Mouse (Mus musculus) bone marrow macrophage, adult 2 months (primary cell): ENCODE data around the gene Plagl1. TPM values are rescaled to one million over a fixed set of nuclear protein-coding genes. Genes with fewer than 3 reads are reported as not detected.

Experiments
- H3K27ac ChIP-seq: 2 replicates; pipeline ENCODE4 v1.5.1; 2012; ENCODE audit warnings: low read depth, low read length; ENCODE audit not compliant: insufficient read depth
- H3K4me1 ChIP-seq: 2 replicates; pipeline ENCODE4 v1.6.1; 2012; ENCODE audit warnings: low read length; ENCODE audit not compliant: control insufficient read depth, insufficient read depth
- H3K4me3 ChIP-seq: 2 replicates; pipeline ENCODE4 v1.5.1; 2012; ENCODE audit warnings: mild to moderate bottlenecking, low read length, moderate library complexity; ENCODE audit not compliant: insufficient read depth
- CTCF ChIP-seq: IDR thresholded peaks from 2 replicates; pipeline ENCODE4 v1.5.1; 2012; ENCODE audit warnings: low read depth, mild to moderate bottlenecking, low read length, moderate library complexity
- POLR2A ChIP-seq: IDR thresholded peaks from 2 replicates; pipeline ENCODE4 v1.6.1; 2012; ENCODE audit warnings: mild to moderate bottlenecking, low read depth, low read length, borderline replicate concordance
- polyA plus RNA-seq: library from polyadenylated mRNA; stranded (reverse); fragments of >200 nt; gene quantifications from 2 replicates; pipeline ENCODE4 v1.2.4, GENCODE M21; 2012; ENCODE audit not compliant: missing spikeins, insufficient read depth, insufficient read length

Gene Plagl1
- polyA plus RNA-seq, 1 experiment: not detected

DNA sequence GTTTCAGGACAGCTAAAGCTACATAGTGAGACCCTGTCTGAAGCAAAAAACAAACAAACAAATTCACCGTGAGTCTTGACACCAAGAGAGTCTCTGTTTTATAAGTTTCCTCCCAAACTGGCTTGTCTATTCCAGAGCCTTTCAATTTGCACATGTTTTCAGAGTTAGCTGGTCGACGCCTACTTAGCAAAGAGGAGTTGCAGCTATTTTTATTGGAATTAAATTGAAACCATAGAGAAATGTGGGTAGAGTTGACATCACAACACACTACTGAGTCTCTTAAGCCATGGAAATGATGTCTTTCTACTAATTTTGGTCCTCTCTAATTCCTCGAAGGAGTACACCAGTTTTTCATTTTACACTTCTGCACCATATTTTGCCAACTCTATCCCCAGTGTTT, 100.6 kb downstream of the Plagl1 start:
- Histone ChIP-seq H3K4me1 (no peaks in the 10 kb centered on the region), H3K27ac (no peak overlapping the region), H3K4me3 (no peak overlapping the region)
- TF ChIP-seq POLR2A (no peak), CTCF (no peak)

DNA sequence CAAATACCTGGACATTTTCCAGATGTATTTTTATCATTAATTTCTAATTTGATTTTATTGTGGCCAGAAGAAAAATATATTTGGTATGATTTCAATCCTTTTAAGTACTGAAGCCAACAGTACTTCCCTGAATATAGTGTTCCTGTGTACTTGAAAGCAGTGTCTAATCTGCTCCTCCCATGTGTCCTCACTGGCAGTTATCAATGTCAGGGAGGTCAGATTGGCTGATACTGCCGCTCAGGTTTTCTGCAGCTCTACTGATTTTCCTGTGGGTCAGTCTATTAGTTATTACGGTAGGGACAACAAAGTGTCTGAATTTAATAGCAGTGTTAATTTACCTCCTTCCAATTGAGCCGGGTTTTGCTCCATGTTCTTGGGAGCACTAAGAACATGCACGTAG, 101.7 kb downstream of the Plagl1 start:
- no peak overlapping the region for H3K4me3 ChIP-seq
- no peaks in the 10 kb centered on the region for H3K4me1 ChIP-seq
- no peak overlapping the region for H3K27ac ChIP-seq
- TF ChIP-seq CTCF (no peak), POLR2A (no peak)

DNA sequence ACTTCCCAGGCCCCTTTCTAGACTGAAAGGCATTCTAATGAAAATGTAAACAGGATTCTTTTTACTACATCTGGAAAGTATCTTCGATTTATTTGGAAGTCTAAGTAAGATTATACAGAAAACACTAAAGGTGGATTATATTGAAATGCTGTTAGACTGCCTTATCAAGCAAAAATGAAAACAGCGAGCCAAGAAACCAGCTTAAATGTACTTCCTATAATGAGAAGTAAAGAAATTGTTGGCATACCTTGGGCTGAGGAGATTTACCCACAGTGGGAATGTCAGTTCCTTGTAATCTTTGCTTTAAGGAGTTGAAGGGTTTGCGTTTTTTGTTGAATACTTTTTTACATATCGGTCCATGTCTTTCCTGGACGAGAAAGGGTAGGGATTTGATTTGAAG, 108.2 kb downstream of the Plagl1 start:
- no peaks in the 10 kb centered on the region for H3K4me1 ChIP-seq
- no peak for TF ChIP-seq POLR2A
- no peak for TF ChIP-seq CTCF
- no peak overlapping the region for H3K4me3 ChIP-seq
- no peak overlapping the region for H3K27ac ChIP-seq

DNA sequence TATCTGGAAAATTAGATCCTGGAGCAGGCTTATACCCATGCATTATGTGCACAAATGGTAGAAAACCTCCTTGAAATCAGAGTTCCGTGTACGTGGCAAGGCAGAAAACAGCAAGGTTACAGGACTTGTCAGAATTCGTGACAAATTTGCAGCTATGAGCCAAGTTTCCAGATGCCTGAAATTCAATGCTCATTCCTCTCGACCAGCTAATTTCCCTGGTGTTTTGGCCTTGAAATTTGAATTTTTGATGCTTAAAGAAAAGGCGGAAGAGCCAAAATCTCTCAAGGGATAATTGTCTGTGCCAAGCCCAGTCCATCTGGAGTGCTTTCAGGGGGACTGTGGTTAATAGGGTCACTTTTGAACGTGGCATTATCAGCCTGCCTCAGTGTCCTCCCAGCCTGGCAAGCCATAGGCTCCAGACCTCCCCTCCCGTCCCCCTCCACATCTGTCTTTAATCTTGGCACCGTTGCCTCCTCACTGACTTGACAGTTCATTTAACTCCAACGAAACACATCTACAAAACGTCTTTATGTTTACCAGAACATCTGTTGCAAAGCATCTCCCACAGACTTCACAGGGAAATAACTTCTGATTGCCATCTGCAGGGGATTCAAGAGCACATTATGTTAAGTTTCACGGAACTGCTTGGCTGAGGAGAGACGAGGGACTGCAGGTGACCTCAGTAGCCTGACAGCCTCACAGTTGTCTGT, 110.6 kb downstream of the Plagl1 start:
- Histone ChIP-seq H3K27ac (no peak overlapping the region), H3K4me3 (no peak overlapping the region), H3K4me1 (no peaks in the 10 kb centered on the region)
- TF ChIP-seq CTCF (no peak), POLR2A (no peak)

DNA sequence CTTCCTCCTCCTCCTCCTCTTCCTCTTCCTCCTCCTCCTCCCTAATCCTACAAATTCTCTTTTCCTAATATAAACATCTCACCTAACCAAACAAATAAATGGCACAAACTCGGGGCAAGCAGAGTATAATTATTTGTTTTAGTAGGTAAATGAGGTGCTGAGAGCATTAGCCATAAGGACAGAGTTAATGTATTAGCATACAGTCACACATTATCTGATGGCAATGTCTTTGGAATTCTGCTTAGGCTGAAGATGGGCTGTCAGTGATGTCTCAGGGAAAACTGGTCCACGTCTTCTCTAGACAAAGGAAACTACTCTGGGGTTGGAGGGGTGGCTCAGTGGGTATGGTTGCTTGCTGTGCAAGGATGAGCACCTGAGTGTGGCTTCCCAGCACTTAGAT, 111.2 kb downstream of the Plagl1 start:
- Histone ChIP-seq H3K4me3 (no peak overlapping the region), H3K4me1 (no peaks in the 10 kb centered on the region), H3K27ac (no peak overlapping the region)
- TF ChIP-seq POLR2A (no peak), CTCF (no peak)

DNA sequence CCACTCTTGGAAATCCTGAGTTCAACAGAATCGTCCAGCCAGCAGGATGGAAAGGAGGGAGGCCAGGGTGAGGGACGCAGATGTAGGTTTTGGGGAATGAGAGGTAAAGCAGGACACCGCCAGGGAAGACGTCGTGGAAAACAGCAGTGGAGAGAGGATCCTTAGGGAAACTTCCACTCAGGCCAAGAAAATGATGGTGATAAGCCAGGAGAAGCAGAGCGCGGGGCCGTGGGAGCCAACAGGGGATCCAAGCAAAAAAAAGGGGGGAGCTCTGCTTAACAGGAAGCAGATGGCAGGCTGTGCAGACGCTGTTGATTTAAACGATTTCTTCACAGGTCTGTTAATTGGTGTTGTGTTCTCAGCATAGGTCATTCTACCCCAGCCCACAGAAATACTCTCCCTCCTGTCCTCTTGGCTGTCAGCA, 112.5 kb downstream of the Plagl1 start:
- H3K4me1 ChIP-seq: no peaks in the 10 kb centered on the region
- TF ChIP-seq POLR2A (no peak), CTCF (no peak)
- H3K4me3 ChIP-seq: no peak overlapping the region
- no peak overlapping the region for H3K27ac ChIP-seq

DNA sequence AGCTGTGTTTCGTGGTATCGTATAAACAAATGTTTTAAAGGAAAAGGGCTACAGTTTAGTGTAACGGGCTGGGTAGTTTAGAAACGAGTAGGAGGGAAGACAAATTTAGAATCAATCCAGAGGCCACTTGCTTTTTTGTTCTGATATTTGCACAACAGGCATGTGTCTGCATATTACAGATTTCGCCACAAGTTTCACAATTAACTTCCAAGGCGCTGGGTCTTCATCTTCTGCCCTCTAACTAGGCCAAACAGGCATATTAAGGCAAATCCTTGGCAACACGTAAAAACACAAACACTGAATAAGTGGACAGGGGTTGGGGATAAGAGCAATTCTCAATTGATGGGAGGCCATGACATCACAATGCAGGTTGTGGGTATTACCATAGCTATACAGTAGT, 115.6 kb downstream of the Plagl1 start:
- Histone ChIP-seq H3K27ac (no peak overlapping the region), H3K4me1 (no peaks in the 10 kb centered on the region), H3K4me3 (no peak overlapping the region)
- TF ChIP-seq CTCF: no peak
- TF ChIP-seq POLR2A: no peak

DNA sequence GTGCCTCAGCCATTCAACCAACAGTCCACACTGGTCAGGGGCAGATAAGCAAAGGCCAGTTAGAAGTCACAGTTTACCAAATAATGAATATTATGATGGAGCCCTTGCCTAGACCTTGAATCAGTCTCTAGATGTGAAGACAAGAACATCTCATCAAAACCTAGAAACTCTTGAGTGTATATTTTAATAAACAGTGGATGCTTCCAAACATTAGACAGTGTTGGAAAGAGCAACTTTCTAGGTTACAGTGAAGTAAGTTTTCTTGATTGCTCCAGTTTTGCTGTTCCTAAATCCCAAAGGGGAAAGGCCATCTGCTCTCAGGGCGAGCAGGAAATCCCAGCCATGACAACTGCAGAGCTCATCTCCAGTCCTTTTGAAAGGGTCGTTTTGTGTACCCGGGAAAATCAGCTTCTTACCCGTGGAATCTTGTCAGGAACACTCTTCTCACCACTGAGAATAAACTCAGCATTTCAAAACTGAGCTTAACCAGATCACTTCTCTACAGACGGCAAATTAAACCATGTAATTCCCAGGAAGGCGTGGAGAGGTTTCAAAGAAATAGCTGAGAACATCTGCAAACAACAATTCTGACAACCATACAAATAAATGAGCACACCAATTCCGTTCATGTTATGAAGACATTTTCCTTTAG, 117.8 kb downstream of the Plagl1 start, which contains the start of gene Zc2hc1b:
Gene Zc2hc1b, minus strand, starts transcription at position 51 of the 652 bp plus-strand sequence.
- no peak within 1 kb of the TSS for H3K4me3 ChIP-seq
- no peak within 1 kb of the TSS for H3K27ac ChIP-seq
- H3K4me1 ChIP-seq: no peaks in the 10 kb centered on the region
- TF ChIP-seq CTCF (no peak), POLR2A (no peak)

DNA sequence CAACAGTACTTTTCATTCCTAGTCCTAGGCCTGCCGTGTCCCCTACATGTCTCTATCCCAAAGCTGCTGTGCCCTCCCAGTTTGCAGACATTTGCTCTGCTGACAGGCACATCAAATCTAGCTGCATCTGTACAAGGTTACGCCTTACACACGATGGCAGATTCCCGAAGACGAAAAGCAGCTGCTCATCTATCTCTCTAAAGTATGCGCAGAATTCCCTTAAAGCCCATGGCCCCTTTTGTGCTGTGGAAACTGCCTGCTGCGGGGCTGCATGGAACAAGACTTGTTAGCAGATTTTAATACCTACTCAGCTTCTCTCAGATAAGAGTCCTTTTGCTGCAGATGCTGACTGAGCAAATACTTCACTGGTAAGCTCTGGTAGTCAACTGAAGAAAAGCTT, 119.9 kb downstream of the Plagl1 start:
- Histone ChIP-seq H3K27ac (no peak overlapping the region), H3K4me3 (no peak overlapping the region), H3K4me1 (peaks cover 12% of the 10 kb centered on the region)
- TF ChIP-seq CTCF (no peak), POLR2A (no peak)

Other genes starting within 250 kb of the Plagl1 start
- gene Utrn, start 191.1 kb upstream of the Plagl1 start, polyA plus RNA-seq: 14.5 and 18.1 TPM in 2 replicates
- 4.0 and 7.9 TPM in 2 replicates for gene Stx11, start 96.2 kb upstream of the Plagl1 start, polyA plus RNA-seq
- 17.1 and 18.9 TPM in 2 replicates for gene Sf3b5, start 55.2 kb upstream of the Plagl1 start, polyA plus RNA-seq
- gene Zc2hc1b, start 117.5 kb downstream of the Plagl1 start, polyA plus RNA-seq: not detected in 2 replicates
- gene Ltv1, start 132.7 kb downstream of the Plagl1 start, polyA plus RNA-seq: 13.7 and 14.2 TPM in 2 replicates